Mouse (Mus musculus): ENCODE measurements at regions not wholly inside any gene's neighbourhood (a gene's known extent, or its start where the extent isn't known, plus 50 kb on each side); places are given as distances from the start of the nearest gene placed in this dataset.

DNA sequence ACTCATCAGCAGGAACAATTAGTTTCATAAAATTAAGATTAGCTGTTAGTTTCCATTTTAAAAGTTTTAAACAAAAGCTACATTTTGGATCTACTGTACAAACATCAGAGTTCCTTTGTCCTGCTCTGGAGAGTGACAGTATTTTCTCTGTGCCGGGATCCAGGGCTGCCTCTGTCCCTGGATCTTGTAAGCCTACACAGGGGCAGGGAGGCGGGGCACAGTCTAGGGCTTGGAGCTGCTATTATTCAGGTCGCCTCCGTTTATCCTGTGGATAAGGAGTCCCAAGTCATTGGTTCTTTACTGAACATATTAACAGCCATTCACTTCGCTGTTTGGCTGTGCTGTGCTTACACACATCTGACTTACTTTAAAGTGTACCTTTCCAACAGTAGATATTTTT lies 150.8 kb upstream of the Gm37988 start:
- TF ChIP-seq CTCF (IDR thresholded peaks at IDR 0.05; ENCODE audit: borderline replicate concordance, extremely low read depth, insufficient read depth, insufficient read length) (no peak), POLR2A (IDR thresholded peaks at IDR 0.05; ENCODE audit: borderline replicate concordance, extremely low read depth, insufficient read depth, insufficient read length, poor library complexity, severe bottlenecking) (no peak)

Measured in brain, embryonic 14.5 days (tissue).